Mouse (Mus musculus) midbrain, embryonic 16.5 days (tissue): ENCODE data around the gene Pdpk1. TPM values are rescaled to one million over a fixed set of nuclear protein-coding genes. Genes with fewer than 3 reads are reported as not detected.

ENCODE experiments used
- ATAC-seq: fragments of 200-750 bp; cut with Nextera tagmentation; 2 replicates; pipeline ENCODE4 v1.8.0; 2017; ENCODE audit warnings: moderate TSS enrichment
- H3K27ac ChIP-seq: fragments of 300-500 bp; sonication (generic); 2 replicates; pipeline ENCODE4 v1.5.1; 2014; ENCODE audit warnings: mild to moderate bottlenecking, low read length, mixed read lengths
- H3K27me3 ChIP-seq: fragments of 300-500 bp; sonication (generic); 2 replicates; pipeline ENCODE4 v1.6.1; 2014; ENCODE audit warnings: low read depth, low read length, mixed read lengths; ENCODE audit not compliant: control insufficient read depth, insufficient read depth
- H3K36me3 ChIP-seq: fragments of 300-500 bp; sonication (generic); 2 replicates; pipeline ENCODE4 v1.6.1; 2014; ENCODE audit warnings: mild to moderate bottlenecking, low read length, moderate library complexity, mixed read lengths; ENCODE audit not compliant: control insufficient read depth, insufficient read depth
- H3K4me1 ChIP-seq: fragments of 300-500 bp; sonication (generic); 2 replicates; pipeline ENCODE4 v1.6.1; 2014; ENCODE audit warnings: mild to moderate bottlenecking, low read length, mixed read lengths; ENCODE audit not compliant: control insufficient read depth, insufficient read depth
- H3K4me2 ChIP-seq: fragments of 300-500 bp; sonication (generic); 2 replicates; pipeline ENCODE4 v1.6.1; 2014; ENCODE audit warnings: mild to moderate bottlenecking, low read length, mixed read lengths
- H3K4me3 ChIP-seq: fragments of 300-500 bp; sonication (generic); 2 replicates; pipeline ENCODE4 v1.5.1; 2014; ENCODE audit warnings: low read depth, mild to moderate bottlenecking, low read length, moderate library complexity, mixed read lengths
- H3K9ac ChIP-seq: fragments of 300-500 bp; sonication (generic); 2 replicates; pipeline ENCODE4 v1.6.1; 2014; ENCODE audit warnings: low read depth, low read length, mixed read lengths
- H3K9me3 ChIP-seq: fragments of 300-500 bp; sonication (generic); replicated peaks from 2 replicates; pipeline ENCODE4 v1.6.1; 2014; ENCODE audit warnings: mild to moderate bottlenecking, low read length, mixed read lengths; ENCODE audit not compliant: control insufficient read depth, poor library complexity, severe bottlenecking
- WGBS: fragments of 180-500 bp; shearing (Covaris S2); extraction: QIAGEN DNeasy Blood & Tissue Kit; methylation state at CpG from one replicate; pipeline ENCODE4 v1.1.7; 2014; 5-methylcytosine and 5-hydroxymethylcytosine counted together
- polyA plus RNA-seq: library from polyadenylated mRNA; unstranded; fragments of >200 nt; fragmentation: Nextera tagmentation; extraction: Ambion mirVana; gene quantifications from 2 replicates; pipeline ENCODE4 v1.2.1, GENCODE M21; 2015

Pdpk1 gene
- polyA plus RNA-seq, 1 experiment from 2014 or later, result 69.2 TPM

DNA sequence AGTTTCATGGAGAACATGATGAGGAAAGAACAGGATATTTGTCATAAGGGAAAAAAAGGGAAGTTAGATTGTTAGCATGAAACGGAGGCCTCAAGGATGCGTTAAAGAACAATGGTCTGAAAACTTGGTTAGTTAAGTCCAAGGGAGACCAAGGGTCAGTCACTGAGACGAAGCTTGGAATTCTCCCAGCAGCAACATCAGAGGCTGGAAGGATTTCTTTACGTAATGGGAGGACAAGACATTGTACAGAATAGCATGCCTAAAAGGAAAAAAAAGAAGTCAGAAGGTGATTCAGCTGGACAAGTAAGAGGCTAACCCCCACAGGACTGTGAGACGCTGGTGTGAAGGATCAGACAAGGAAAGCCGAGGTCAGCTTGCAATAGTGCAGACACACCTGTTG lies 16.4 kb upstream of the Pdpk1 start:
- H3K4me1 ChIP-seq, result peaks cover 33% of the 10 kb centered on the region
- WGBS, result 88% methylated on average over 6 of the region's 6 CpGs
- H3K27me3 ChIP-seq, result no peaks in the 10 kb centered on the region
- H3K4me3 ChIP-seq, result peak overlapping the region; percentile 75; the same call in 1 of the 2 replicates
- H3K36me3 ChIP-seq, result no peaks in the 10 kb centered on the region
- no peak overlapping the region for H3K9ac ChIP-seq
- H3K9me3 ChIP-seq, result no peaks in the 10 kb centered on the region
- H3K4me2 ChIP-seq, result peak overlapping the region; percentile 82; the same call in 1 of the 2 replicates
- no peak overlapping the region for H3K27ac ChIP-seq
- no peak for ATAC-seq

- WGBS, result 83% methylated on average over 9 of the region's 11 CpGs
- no peaks in the 10 kb centered on the region for H3K36me3 ChIP-seq
Measured at GRCm38 (mm10) chr17:24164566-24165259, 14.0 kb upstream of the Pdpk1 start.

GRCm38 (mm10) chr17:24163176-24163962 lies 12.6 kb upstream of the Pdpk1 start, which contains the start of gene Amdhd2:
Gene Amdhd2, minus strand, starts transcription at chr17:24163766.
- peaks cover 27% of the 10 kb centered on the region for H3K4me1 ChIP-seq
- no peaks in the 10 kb centered on the region for H3K9me3 ChIP-seq
- WGBS, result under 1% methylated on average over 47 of the region's 47 CpGs

More at GRCm38 (mm10) chr17:24164566-24165259, 14.0 kb upstream of the Pdpk1 start:
- H3K4me2 ChIP-seq, result no peak overlapping the region
- H3K9me3 ChIP-seq, result no peaks in the 10 kb centered on the region
- H3K27me3 ChIP-seq, result no peaks in the 10 kb centered on the region
- peaks cover 27% of the 10 kb centered on the region for H3K4me1 ChIP-seq
- ATAC-seq, result no peak
- H3K27ac ChIP-seq, result no peak overlapping the region
- H3K9ac ChIP-seq, result no peak overlapping the region
- no peak overlapping the region for H3K4me3 ChIP-seq

DNA sequence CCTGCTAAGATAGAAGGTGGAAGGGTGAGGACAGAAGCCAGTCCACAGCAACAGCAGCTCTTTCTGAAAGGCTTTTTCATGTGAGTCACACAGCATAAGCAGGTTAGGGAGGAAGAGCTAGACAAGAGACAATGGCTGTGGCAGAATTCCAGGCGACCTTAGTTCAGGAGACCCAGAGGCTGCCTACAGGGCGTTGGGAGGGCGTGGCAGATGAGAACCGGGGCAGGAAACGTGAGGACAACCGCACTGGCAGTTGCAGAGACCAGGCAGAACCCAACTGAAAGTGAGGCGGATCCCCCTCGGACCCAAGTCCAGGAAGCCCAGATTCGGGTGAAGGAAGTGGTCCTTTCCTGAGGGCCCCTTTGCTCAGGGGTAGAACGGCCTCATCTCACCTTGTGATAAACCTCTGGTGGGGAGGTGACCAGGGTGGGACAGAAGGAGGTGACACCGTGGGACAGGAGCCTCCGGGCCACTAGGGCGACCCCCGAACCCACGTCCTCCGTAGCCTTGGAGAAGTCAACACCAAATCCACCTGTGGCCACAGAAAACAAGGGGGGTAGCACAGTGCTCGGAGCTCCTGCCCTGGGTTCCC lies 12.0 kb upstream of the Pdpk1 start:
- Histone ChIP-seq H3K27me3 (no peaks in the 10 kb centered on the region), H3K4me1 (peaks cover 20% of the 10 kb centered on the region), H3K4me3 (peak overlapping the region; percentile 78), H3K9me3 (no peaks in the 10 kb centered on the region), H3K27ac (peak overlapping the region; percentile 86), H3K4me2 (peak overlapping the region; percentile 91), H3K9ac (peak overlapping the region; percentile 89), H3K36me3 (peaks cover 3% of the 10 kb centered on the region; the same call in 1 of the 2 replicates)
- ATAC-seq, result peak; percentile 43
- WGBS, result 32% methylated on average over 17 of the region's 17 CpGs

More at GRCm38 (mm10) chr17:24163176-24163962, 12.6 kb upstream of the Pdpk1 start, which contains the start of gene Amdhd2:
- Histone ChIP-seq H3K9ac (peak within 1 kb of the TSS; percentile 89), H3K4me2 (peak within 1 kb of the TSS; percentile 91), H3K4me3 (peak within 1 kb of the TSS; percentile 78), H3K27me3 (no peaks in the 10 kb centered on the region), H3K27ac (peak within 1 kb of the TSS; percentile 86), H3K36me3 (no peaks in the 10 kb centered on the region)
- ATAC-seq, result peak; percentile 90

DNA sequence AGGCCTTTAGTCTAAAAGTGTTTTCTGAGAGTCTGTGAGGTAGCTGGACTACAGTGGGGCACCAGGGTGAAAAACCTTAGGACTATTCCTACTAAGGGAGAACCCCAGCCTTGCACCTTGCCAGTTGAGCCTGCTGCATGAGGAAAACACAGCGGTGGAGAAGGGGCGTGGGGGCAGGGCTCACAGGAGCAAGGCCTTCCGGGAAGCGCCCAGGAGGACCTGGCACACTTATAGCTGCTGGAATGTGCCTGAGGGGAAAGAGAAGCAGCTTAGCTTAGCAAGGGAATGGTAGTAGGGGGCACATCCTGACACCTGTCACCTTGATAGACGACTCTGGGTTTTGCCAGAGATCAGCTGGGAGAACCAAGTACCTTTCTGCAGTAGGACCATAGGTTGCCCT lies 10.7 kb upstream of the Pdpk1 start:
- H3K4me1 ChIP-seq, result peaks cover 8% of the 10 kb centered on the region
- H3K4me3 ChIP-seq, result no peak overlapping the region
- H3K9ac ChIP-seq, result no peak overlapping the region
- no peaks in the 10 kb centered on the region for H3K9me3 ChIP-seq
- no peaks in the 10 kb centered on the region for H3K27me3 ChIP-seq
- no peak for ATAC-seq
- no peak overlapping the region for H3K27ac ChIP-seq
- no peak overlapping the region for H3K4me2 ChIP-seq
- peaks cover 6% of the 10 kb centered on the region; the same call in 1 of the 2 replicates for H3K36me3 ChIP-seq
- WGBS, result 82% methylated on average over 5 of the region's 5 CpGs

- Histone ChIP-seq H3K27ac (no peak overlapping the region), H3K9me3 (no peaks in the 10 kb centered on the region), H3K4me1 (peaks cover under 1% of the 10 kb centered on the region; the same call in 1 of the 2 replicates), H3K9ac (no peak overlapping the region), H3K27me3 (no peaks in the 10 kb centered on the region), H3K4me3 (no peak overlapping the region), H3K4me2 (no peak overlapping the region), H3K36me3 (peaks cover 10% of the 10 kb centered on the region; the same call in 1 of the 2 replicates)
- ATAC-seq, result no peak
- WGBS, result 95% methylated on average over 4 of the region's 4 CpGs
Measured at GRCm38 (mm10) chr17:24157526-24157925, 6.8 kb upstream of the Pdpk1 start.

DNA sequence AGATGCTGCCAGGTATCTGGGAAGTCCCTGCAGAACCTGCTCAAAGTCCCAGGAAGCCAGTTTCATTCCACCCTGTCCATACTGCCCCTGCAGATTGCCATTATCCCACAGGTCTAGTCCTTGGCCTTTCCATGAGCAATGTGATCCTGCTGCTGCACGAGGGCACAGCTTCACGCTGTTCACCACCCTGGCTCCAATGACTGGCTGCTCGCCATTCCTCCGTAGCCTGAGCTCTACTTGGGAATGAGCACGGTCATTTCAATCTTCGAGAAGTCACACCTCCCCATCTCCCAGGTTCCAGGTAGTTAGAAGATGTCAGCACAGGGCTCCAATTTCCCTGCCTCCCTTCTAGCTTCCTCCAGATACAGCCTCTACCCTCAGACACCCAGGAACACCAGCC lies 6.4 kb upstream of the Pdpk1 start:
- H3K9me3 ChIP-seq, result no peaks in the 10 kb centered on the region
- H3K27me3 ChIP-seq, result no peaks in the 10 kb centered on the region
- no peaks in the 10 kb centered on the region; the same call in 1 of the 2 replicates for H3K4me1 ChIP-seq
- no peak overlapping the region for H3K4me3 ChIP-seq
- H3K36me3 ChIP-seq, result peaks cover 10% of the 10 kb centered on the region; the same call in 1 of the 2 replicates
- no peak overlapping the region for H3K9ac ChIP-seq
- no peak overlapping the region for H3K27ac ChIP-seq
- ATAC-seq, result no peak
- 88% methylated on average over 6 of the region's 6 CpGs for WGBS
- no peak overlapping the region for H3K4me2 ChIP-seq

- 85% methylated on average over 3 of the region's 3 CpGs for WGBS
Measured at GRCm38 (mm10) chr17:24156394-24156793, 5.7 kb upstream of the Pdpk1 start.

More at GRCm38 (mm10) chr17:24156394-24156793, 5.7 kb upstream of the Pdpk1 start:
- Histone ChIP-seq H3K9me3 (no peaks in the 10 kb centered on the region), H3K4me1 (peaks cover 3% of the 10 kb centered on the region; the same call in 1 of the 2 replicates), H3K4me3 (no peak overlapping the region), H3K9ac (no peak overlapping the region), H3K4me2 (no peak overlapping the region), H3K27me3 (no peaks in the 10 kb centered on the region), H3K36me3 (peaks cover 10% of the 10 kb centered on the region; the same call in 1 of the 2 replicates), H3K27ac (no peak overlapping the region)
- no peak for ATAC-seq
